Mouse (Mus musculus) ovary, postnatal 14 days (tissue): ENCODE data around the gene Unc13a.

Source experiments
- DNase-seq: peaks from one replicate; pipeline ENCODE4 v3.0.0; 2022; ENCODE audit warnings: low spot score

Gene Unc13a

GRCm38 (mm10) chr8:71586891-71587290 lies 84.7 kb downstream of the Unc13a start:
- DNase-seq: no peak

GRCm38 (mm10) chr8:71580201-71580600 lies 91.4 kb downstream of the Unc13a start:
- no peak for DNase-seq

- DNase-seq: no peak
These were observed 92.1 kb downstream of the Unc13a start for GRCm38 (mm10) chr8:71579476-71579875.

- DNase-seq: no peak
These were observed 92.5 kb downstream of the Unc13a start for GRCm38 (mm10) chr8:71579009-71579408.

GRCm38 (mm10) chr8:71577856-71578387 lies 93.6 kb downstream of the Unc13a start:
- no peak for DNase-seq

GRCm38 (mm10) chr8:71575020-71575419 lies 96.5 kb downstream of the Unc13a start:
- DNase-seq: no peak

- no peak for DNase-seq
These were observed 97.1 kb downstream of the Unc13a start for GRCm38 (mm10) chr8:71574426-71574825.
